Mouse (Mus musculus) frontal cortex, adult 2 months (tissue): ENCODE measurements around the gene Olfr199. TPM values are rescaled to one million over a fixed set of nuclear protein-coding genes. Genes with fewer than 3 reads are reported as not detected.
"Not testable (repeated sequence)": the region's sequence is repeated elsewhere in the genome, so short reads cannot be mapped to it uniquely, and the experiment has no call there.

ENCODE experiments used
- DNase-seq, 2 experiments: peaks; one replicate each; pipeline ENCODE4 v3.0.0; 2022; ENCODE audit warnings: low spot score in 1 of 2; ENCODE audit errors: extremely low spot score in 1 of 2
- polyA plus RNA-seq: library from polyadenylated mRNA; depleted of rRNA; stranded (reverse); fragments of >200 nt; gene quantifications from 2 replicates; pipeline ENCODE4 v1.2.3, GENCODE M21; 2012; rRNA removed

Gene Olfr199
- not detected in 2 replicates for polyA plus RNA-seq

DNA sequence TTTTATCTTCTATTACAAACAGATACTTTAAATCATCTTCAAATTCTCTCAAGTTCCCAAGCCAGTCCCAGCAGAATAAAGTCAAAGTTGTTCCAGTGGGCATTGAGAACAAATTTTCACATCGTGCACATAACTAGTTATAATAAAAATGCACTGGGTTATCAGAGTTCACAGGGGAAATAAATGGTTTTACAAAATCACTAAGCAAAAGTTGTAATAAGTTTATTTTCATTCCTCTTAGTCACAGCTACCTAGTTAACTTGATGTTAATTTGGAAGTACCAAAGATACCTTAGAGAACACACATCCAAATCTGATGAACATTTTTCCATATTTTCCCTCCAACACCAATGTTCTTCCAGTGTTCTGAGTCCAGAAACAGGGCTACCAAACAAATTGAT is at the start of gene Olfr199:
Gene Olfr199, minus strand, starts transcription at position 101 of the 400 bp plus-strand sequence.
- not testable (repeated sequence) for DNase-seq

DNA sequence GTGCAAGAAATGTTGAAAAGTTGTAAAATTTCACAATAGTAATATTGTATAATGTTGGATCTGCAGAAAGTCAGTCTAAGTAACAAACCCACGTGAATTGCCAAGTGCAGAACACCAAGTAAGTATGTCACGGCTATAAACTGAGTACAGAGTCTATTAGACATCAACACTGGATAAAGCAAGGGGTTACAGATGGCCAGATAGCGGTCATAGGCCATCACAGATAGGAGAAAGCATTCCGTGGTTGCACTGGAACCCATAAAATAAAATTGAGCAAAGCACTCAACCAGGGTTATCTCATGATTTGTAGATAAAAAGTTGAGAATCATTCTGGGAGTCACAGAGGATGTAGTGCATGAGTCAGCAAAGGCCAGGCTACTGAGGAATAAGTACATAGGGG is 49.5 kb upstream of the Olfr199 start:
- not testable (repeated sequence) for DNase-seq

DNA sequence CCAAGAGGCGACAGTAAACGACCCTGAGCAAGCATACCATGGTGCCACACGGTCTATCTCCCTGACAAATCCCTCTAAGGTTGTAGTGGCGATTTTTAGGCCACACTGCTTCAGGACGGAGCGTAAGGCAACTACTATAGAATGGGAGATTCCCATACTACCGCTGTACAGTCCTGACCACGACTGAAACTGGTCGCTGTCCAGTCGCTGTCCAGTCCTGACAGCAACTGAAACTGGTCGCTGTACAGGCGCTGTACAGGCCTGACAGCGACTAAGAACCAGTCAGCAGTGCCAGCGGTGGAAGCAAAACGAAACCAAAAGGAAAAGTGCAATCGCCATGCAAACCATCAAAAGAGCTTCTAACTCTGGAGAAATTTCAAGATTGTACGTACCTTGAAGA is 30.1 kb upstream of the Olfr199 start:
- no peak for DNase-seq

DNA sequence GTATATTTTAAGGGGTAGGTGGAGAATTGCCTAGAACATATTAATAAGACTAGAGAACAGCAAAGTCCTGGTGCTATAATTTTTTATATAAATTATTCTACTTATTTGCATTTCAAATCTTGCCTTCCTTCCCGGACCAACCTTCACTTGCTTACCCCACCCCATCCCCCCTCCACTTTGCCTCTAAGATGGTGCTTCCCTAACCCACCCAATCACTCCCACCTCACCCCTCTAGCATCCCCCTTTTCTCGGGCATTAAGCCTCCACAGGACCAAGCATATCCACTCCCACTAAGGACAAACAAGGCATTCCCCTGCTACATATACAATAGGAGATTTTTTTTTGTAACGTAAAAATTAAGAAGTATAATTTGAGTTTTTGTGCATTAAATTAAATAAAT is 1.7 kb downstream of the Olfr199 start:
- not testable (repeated sequence) for DNase-seq

DNA sequence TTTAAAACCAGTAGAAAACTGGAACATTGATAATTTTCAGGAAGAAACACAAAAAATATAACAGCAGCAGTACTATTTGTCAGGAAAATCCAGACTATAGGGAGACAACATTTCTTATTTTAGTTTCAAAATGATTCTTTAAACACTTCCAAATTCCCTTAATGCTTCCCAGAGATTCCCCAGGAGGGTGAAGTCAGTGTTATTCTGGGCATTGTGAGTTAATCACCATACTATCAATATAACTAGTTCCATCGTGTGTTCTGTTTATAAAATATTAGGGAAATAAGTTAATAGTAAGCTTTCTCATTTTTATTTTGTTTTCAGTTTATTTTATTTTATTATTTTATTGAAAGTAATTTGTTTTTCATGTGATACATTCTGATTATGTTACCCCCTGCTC is 16.1 kb downstream of the Olfr199 start, which contains the start of gene Olfr198:
Gene Olfr198, minus strand, starts transcription at position 101 of the 400 bp plus-strand sequence.
- not testable (repeated sequence) for DNase-seq

DNA sequence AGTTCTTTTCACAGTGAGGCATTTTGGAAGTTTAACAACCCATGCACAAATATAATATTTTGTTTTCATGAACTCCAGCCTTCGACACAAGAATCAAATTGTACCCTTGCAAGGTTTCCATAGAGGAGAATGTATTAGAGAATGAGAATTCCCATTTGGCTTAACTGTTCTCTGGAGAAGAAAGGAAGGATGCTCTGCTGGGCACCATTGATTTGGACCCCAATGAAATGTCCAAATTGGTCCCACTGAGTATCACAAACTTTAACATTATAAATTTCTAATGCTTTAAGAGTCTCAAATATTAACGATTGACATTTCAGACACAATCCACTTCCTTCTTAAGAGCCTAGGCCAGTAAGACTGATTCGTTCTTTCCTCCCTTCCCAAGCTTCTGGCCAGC is 49.2 kb downstream of the Olfr199 start, which contains the start of gene Olfr196:
Gene Olfr196, minus strand, starts transcription at position 101 of the 400 bp plus-strand sequence.
- no peak for DNase-seq

Other genes starting within 250 kb of the Olfr199 start
- not detected in 2 replicates for gene Olfr183, start 224.4 kb downstream of the Olfr199 start, polyA plus RNA-seq
- gene Olfr186, start 189.5 kb downstream of the Olfr199 start, polyA plus RNA-seq, result 0.06 TPM in 1 of 2 replicates, not detected in the other
- gene Olfr187, start 180.0 kb downstream of the Olfr199 start, polyA plus RNA-seq, result not detected in 2 replicates
- gene Olfr190, start 141.8 kb downstream of the Olfr199 start, polyA plus RNA-seq, result not detected in 2 replicates
- not detected in 2 replicates for gene Olfr191, start 129.9 kb downstream of the Olfr199 start, polyA plus RNA-seq
- gene Olfr193, start 107.9 kb downstream of the Olfr199 start, polyA plus RNA-seq, result not detected in 2 replicates
- not detected in 2 replicates for gene Olfr194, start 98.7 kb downstream of the Olfr199 start, polyA plus RNA-seq
- not detected in 2 replicates for gene Olfr195, start 72.7 kb downstream of the Olfr199 start, polyA plus RNA-seq
- gene Olfr196, start 49.3 kb downstream of the Olfr199 start, polyA plus RNA-seq, result not detected in 2 replicates
- gene Olfr198, start 16.2 kb downstream of the Olfr199 start, polyA plus RNA-seq, result not detected in 2 replicates
- not detected in 2 replicates for gene Olfr201, start 52.9 kb upstream of the Olfr199 start, polyA plus RNA-seq
- gene Olfr202, start 67.0 kb upstream of the Olfr199 start, polyA plus RNA-seq, result not detected in 2 replicates
- not detected in 2 replicates for gene Olfr203, start 79.1 kb upstream of the Olfr199 start, polyA plus RNA-seq
- not detected in 2 replicates for gene Olfr204, start 98.5 kb upstream of the Olfr199 start, polyA plus RNA-seq
- not detected in 2 replicates for gene Olfr205, start 111.4 kb upstream of the Olfr199 start, polyA plus RNA-seq
- not detected in 2 replicates for gene Olfr206, start 129.5 kb upstream of the Olfr199 start, polyA plus RNA-seq
- gene Olfr209, start 144.2 kb upstream of the Olfr199 start, polyA plus RNA-seq, result 0.20 and 0.50 TPM in 2 replicates
- 0.04 TPM in 2 replicates for gene Gabrr3, start 187.6 kb upstream of the Olfr199 start, polyA plus RNA-seq